Mouse (Mus musculus) gastrocnemius, adult 2 months (tissue): ENCODE data around the gene Atp6v0e2. TPM values are rescaled to one million over a fixed set of nuclear protein-coding genes. Genes with fewer than 3 reads are reported as not detected.
A peak's percentile ranks its signal among the peaks of the same experiment; 100 is the strongest.

Experiments used
- DNase-seq: peaks from one replicate; pipeline ENCODE4 v3.0.0; 2022
- H3K27ac ChIP-seq: fragments of 200-600 bp; 2 replicates; pipeline ENCODE4 v1.8.1; 2022; ENCODE audit warnings: mild to moderate bottlenecking
- H3K4me3 ChIP-seq: fragments of 200-600 bp; 2 replicates; pipeline ENCODE4 v1.8.1; 2022; ENCODE audit warnings: mild to moderate bottlenecking, moderate library complexity
- CTCF ChIP-seq: fragments of 200-600 bp; IDR thresholded peaks from 2 replicates; pipeline ENCODE4 v1.8.1; 2022; ENCODE audit warnings: antibody characterized with exemption, mild to moderate bottlenecking, moderate library complexity
- intact Hi-C: fragments of 180-260 bp; cut with DNase I; formaldehyde crosslinking; loops from one replicate; pipeline ENCODE4 v1.15.1; 2025
- total RNA-seq, 2 experiments: library from RNA; stranded (reverse); gene quantifications; 2 replicates each; pipeline ENCODE4 v1.2.3; 2021

Atp6v0e2 gene
- total RNA-seq, 2 experiments from 2014 or later: 48.3 to 53.7 TPM

DNA sequence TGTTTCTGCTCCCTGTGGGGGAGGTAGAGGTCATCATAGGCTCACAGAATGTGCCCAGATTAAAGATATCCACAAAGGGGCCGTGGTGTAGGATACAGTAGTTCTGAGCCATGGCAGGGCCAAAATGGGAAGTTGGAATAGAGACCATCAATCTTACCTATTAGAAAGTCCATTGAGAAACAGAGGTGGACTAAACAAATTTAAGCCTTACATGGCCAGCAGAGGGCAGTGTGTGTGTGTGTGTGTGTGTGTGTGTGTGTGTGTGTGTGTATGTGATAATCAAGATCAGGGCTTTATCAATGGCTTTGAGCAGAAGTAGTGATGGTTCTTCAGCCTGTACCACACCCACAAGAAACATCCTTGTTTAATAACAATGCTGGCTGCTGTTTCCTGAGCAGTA is 8.9 kb downstream of the Atp6v0e2 start:
- intact Hi-C loops: no loop called here
- TF ChIP-seq CTCF: peak; percentile 39
- H3K4me3 ChIP-seq: no peak overlapping the region
- peak; percentile 56 for DNase-seq
- H3K27ac ChIP-seq: peak overlapping the region; percentile 81

- no peak for TF ChIP-seq CTCF
- Histone ChIP-seq H3K27ac (peak overlapping the region; percentile 81), H3K4me3 (no peak overlapping the region)
- peak; percentile 58 for DNase-seq
- intact Hi-C loops: no loop called here
These were observed 9.4 kb downstream of the Atp6v0e2 start for GRCm38 (mm10) chr6:48546858-48547257.

DNA sequence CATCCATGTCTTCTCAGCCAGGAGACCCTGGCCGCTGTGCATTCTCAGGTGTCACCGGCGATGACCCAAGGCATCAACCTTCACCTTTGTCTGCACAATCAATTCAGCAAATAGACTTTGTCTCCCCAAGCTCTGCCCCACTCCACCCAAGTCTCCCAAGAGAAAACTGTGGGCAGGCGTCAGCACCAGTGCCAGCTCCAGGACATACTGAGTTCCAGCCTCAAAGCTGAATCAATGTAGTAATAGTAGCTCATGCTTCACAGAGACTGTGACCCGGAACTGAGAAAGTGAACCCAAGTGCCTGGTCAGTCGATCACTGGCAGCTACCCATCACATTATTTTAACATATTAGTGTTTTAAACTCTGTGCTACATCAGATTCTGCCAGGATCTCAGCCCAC is 10.9 kb downstream of the Atp6v0e2 start:
- no peak overlapping the region; the same call in 1 of the 2 replicates for H3K27ac ChIP-seq
- TF ChIP-seq CTCF: no peak
- intact Hi-C loops: no loop called here
- DNase-seq: no peak
- no peak overlapping the region for H3K4me3 ChIP-seq

DNA sequence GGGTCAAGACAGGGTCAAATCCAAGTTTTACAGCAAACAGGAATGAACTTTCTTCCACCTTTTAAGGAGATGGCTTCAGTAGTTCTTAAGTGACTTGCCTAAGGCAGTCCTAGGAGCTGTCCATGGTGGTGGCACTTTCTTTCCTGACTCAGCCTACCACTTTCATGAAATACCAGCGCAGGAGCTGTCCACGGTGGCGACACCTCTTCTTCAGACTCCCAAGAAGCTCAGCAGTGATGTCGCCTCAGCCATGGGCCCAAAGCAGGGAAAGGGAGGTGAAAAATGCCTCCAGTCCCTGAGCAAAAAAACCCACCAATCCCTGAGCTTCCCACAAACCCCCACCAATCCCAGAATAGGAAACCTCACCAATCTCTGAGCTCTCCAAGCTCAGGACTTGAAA is 15.5 kb downstream of the Atp6v0e2 start:
- peak; percentile 38 for DNase-seq
- intact Hi-C loops: loop anchor here (5.0 kb wide), 1 partner anchor 156 kb away; the partner anchor contains the start of gene Krba1
- TF ChIP-seq CTCF: no peak

GRCm38 (mm10) chr6:48553819-48554218 is 16.4 kb downstream of the Atp6v0e2 start:
- peak overlapping the region; percentile 99 for H3K27ac ChIP-seq
- no peak for TF ChIP-seq CTCF
- intact Hi-C loops: loop anchor here (2.0 to 5.0 kb wide), 2 partner anchors 39 to 157 kb away; partner anchors contain the start of genes Gm44965, Krba1 and Repin1
- peak; percentile 84 for DNase-seq
- peak overlapping the region; percentile 72 for H3K4me3 ChIP-seq

More for the DNA sequence above, 15.5 kb downstream of the Atp6v0e2 start:
- H3K4me3 ChIP-seq: no peak overlapping the region
- H3K27ac ChIP-seq: peak overlapping the region; percentile 99

- H3K27ac ChIP-seq: peak within 1 kb of the TSS; percentile 99
- no peak for TF ChIP-seq CTCF
- intact Hi-C loops: loop anchor here (2.0 to 5.0 kb wide), 2 partner anchors 38 to 157 kb away; partner anchors contain the start of genes Gm44965, Krba1 and Repin1
- H3K4me3 ChIP-seq: peak within 1 kb of the TSS; percentile 72
- DNase-seq: peak; percentile 100
These were observed 17.1 kb downstream of the Atp6v0e2 start, which contains the start of gene Lrrc61 for GRCm38 (mm10) chr6:48554280-48555103. Lrrc61 (plus strand) TSS chr6:48554796.

- intact Hi-C loops: loop anchor here (2.0 kb wide), 1 partner anchor 38 kb away; the partner anchor contains the start of genes Gm44965 and Repin1
- no peak for TF ChIP-seq CTCF
- Histone ChIP-seq H3K27ac (peak overlapping the region; percentile 99), H3K4me3 (peak overlapping the region; percentile 72)
- DNase-seq: peak; percentile 59
These were observed 17.9 kb downstream of the Atp6v0e2 start for GRCm38 (mm10) chr6:48555104-48555890.

DNA sequence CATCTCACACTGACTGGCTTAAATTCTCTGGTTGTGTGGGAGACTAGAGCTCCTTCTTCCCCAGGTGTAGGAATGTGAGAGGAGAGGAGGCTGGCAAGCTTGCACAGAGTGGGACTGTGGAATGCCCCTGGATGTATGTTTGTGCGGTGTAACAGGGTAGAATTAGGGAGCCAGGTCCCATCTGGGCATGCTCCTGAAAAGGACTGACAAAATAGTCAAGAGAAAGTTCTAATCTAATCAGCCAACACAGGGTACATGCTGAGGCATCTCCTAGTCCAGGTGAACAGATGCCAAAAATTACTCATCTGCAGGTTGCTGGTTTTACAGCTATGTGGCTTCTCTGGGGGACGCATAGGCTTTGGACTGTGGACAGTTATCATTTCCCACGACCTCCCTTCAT is 18.5 kb downstream of the Atp6v0e2 start:
- peak overlapping the region; percentile 99 for H3K27ac ChIP-seq
- intact Hi-C loops: loop anchor here (2.0 kb wide), 1 partner anchor 37 kb away; the partner anchor contains the start of genes Gm44965 and Repin1
- TF ChIP-seq CTCF: no peak
- no peak for DNase-seq
- peak overlapping the region; percentile 72 for H3K4me3 ChIP-seq

DNA sequence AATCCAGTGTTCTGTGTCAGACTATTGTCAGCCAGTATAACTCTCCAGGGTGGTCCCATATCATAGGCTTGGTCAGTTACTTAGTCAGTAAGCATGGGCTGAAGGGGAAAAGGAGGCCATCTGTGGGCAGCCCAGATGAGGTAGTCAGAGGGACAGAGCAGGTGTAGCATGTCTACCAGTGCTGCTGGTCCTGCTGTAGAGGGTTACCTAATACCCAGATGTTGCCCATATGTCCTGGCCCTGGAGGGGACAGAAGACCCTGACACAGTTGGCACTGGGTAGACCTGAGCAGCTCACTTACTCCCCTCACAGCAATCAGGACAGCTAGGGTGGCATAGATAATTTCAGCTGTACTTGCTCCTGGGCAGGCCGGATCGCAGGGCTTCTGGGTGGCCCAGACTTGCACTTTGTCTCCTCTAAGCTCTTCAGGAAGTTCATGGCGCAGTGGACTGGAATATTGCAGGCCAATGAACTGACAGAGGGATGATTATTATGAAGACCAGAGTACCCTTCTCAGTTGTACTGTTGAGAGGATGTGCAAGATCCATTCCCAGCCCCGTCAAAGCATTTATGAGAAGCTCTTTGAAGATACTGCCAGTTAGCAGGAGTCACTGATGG is 28.4 kb downstream of the Atp6v0e2 start:
- intact Hi-C loops: no loop called here
- no peak overlapping the region for H3K4me3 ChIP-seq
- no peak for DNase-seq
- TF ChIP-seq CTCF: no peak
- H3K27ac ChIP-seq: peak overlapping the region; percentile 56

DNA sequence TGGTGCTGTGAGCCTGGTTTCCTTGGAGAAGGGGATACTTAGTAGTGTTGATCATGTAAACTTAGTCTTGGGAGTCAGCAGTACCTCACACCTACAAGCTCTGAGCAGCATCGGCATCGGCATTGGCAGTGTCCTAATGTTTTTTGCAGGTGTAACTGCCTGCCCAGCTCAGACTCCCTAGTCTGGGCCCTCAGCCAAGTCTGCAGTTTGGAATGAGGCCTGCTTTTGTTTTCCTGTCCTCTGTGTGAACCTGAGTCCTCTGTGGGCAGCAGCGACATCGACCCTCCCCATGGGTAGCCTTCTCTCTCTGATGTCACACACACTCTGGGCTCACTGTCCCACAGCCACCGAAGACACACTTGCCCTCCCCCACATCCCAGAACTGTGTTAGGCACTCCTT is 28.9 kb downstream of the Atp6v0e2 start:
- no peak overlapping the region for H3K4me3 ChIP-seq
- peak; percentile 66 for DNase-seq
- intact Hi-C loops: no loop called here
- TF ChIP-seq CTCF: no peak
- H3K27ac ChIP-seq: peak overlapping the region; percentile 56

DNA sequence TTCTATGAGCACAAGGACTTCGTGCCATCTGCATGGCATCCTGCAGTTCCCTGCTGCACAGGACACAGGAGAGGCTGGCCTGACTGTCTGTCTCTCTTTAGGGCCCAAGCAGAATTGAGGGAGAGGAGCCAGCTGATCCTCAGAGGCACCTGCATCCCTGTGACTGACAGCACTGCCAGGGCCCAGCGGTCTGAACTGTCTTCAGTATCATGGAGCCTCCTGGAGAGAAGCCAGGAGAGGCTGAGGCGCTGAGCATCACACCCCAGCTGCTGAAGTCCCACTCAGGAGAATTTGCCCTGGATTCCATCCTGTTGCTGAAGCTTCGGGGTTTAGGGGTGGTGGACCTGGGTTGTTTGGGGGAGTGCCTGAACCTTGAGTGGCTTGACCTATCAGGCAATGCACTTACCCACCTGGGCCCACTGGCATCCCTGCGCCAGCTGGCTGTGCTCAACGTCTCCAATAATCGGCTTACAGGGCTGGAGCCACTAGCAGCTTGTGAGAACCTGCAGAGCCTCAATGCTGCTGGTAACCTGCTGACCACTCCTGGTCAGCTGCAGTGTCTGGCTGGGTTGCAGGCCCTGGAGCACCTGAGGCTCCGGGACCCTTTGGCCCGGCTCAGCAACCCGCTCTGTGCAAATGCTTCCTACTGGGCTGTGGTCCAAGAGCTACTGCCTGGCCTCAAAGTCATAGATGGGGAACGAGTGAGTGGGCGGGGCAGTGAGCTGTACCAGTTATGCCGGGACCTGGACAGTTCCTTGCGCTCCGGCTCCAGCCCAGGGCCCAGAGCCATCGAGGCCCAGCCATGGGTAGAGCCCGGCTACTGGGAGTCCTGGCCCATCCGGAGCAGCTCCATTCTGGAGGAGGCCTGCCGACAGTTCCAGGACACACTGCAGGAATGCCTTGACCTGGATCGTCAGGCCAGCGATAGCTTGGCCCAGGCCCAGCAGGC is 30.9 kb downstream of the Atp6v0e2 start:
- Histone ChIP-seq H3K27ac (peak overlapping the region; percentile 70), H3K4me3 (peak overlapping the region; percentile 54)
- intact Hi-C loops: no loop called here
- TF ChIP-seq CTCF: no peak
- DNase-seq: peak; percentile 72
